Mouse (Mus musculus): Measurements from ENCODE around the gene Hoxc9.

Hoxc9 gene

DNA sequence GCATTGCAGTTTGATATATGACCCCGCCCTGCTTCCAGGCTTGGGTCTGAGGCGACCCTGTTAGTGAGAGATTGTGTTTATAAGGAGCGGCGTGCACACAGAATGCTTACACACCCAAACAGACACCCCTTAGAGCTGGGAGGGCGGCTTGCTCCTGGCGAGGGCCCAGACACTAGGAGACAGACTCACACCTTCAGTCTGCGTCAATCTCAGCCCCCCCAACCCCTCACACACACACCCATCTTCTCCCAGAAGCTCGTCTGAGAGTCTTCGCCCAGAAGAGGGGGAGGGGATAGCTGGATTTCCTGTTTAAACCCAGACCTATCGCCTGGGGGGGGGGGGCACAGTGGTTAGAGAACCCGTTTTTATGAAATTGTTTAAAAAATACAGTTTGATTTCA is 23.7 kb downstream of the Hoxc9 start:
- DNase-seq (ENCODE audit: low spot score in 2 of 2) = no peak

GRCm38 (mm10) chr15:103000501-103000901 is 24.3 kb downstream of the Hoxc9 start:
- no peak for DNase-seq (ENCODE audit: low spot score in 2 of 2)

DNA sequence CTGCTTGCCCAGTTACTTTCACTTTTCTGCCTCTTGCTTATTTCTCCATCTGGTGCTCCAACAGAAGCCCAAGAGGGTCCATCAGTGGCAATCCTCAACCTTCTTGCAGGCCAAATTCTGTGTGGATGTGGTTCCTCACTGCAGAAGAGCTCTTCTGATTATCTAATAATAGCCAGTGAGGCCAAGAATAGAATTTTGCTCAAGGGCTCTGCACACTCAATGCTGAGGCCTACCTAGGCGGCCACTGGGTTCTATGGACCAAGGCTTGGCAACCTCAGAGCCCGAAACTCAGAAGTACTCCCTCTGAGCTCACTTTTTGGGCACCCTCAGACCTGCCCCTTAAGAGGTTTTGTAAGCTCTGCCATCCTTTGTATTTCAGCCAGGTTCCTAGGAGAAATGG is 25.1 kb downstream of the Hoxc9 start:
- DNase-seq (ENCODE audit: low spot score in 2 of 2) = no peak

- DNase-seq (ENCODE audit: low spot score in 2 of 2) = no peak
These were observed 25.9 kb downstream of the Hoxc9 start for GRCm38 (mm10) chr15:103002156-103002555.

DNA sequence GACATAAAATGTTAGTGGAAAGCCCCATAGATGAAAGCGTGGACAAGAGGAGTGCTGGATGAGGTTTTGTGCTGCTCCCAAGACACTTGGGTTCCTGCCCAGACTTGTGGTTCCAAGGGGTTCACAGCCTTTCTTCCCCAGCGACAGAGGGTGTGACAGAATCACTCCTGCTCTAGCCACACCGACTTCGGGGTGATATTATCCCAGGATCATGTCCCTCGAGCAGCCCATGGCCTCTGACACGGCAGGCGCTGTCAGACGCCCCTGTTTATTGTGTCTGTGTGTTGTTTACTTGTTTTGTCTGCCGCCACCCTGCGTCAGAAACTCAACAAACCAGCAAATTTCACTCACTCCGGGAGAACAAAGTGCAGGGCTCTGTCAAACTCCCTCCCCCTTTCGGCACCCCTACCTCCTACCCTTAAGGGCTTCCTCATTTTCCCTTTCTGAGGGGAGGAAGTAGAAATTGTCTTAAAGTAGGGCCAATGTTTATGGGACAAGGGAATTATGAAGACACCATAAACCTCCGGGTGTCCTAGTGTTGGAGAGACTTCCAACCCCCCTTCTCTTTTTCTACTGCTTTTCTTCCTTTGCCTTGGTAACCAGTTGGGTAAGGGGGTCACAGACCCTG is 26.7 kb downstream of the Hoxc9 start:
- DNase-seq (ENCODE audit: low spot score in 2 of 2) = no peak

- DNase-seq (ENCODE audit: low spot score in 2 of 2) = no peak
These were observed 29.1 kb downstream of the Hoxc9 start for GRCm38 (mm10) chr15:103005308-103005707.

- DNase-seq (ENCODE audit: low spot score in 2 of 2) = no peak
These were observed 29.6 kb downstream of the Hoxc9 start for GRCm38 (mm10) chr15:103005797-103006196.

DNA sequence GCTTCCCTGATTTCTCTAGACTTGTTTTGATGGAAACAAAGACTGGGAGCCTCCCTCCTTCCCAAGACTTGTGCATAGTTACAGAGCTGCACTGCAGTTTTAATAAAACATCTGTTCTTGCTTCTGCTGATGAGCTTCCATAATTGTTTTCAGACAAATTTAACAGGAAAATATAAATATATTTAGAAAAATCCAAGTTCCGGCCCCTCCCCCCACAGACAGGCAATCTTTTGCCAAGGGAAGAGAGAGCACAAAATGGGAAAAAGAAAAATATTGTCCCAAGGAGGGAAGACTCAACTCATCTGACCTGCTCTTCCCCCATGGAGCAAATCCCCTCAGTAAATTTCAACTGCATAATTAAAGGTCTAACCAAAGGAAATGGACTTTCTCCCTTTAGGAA is 30.1 kb downstream of the Hoxc9 start:
- no peak for DNase-seq (ENCODE audit: low spot score in 2 of 2)

DNA sequence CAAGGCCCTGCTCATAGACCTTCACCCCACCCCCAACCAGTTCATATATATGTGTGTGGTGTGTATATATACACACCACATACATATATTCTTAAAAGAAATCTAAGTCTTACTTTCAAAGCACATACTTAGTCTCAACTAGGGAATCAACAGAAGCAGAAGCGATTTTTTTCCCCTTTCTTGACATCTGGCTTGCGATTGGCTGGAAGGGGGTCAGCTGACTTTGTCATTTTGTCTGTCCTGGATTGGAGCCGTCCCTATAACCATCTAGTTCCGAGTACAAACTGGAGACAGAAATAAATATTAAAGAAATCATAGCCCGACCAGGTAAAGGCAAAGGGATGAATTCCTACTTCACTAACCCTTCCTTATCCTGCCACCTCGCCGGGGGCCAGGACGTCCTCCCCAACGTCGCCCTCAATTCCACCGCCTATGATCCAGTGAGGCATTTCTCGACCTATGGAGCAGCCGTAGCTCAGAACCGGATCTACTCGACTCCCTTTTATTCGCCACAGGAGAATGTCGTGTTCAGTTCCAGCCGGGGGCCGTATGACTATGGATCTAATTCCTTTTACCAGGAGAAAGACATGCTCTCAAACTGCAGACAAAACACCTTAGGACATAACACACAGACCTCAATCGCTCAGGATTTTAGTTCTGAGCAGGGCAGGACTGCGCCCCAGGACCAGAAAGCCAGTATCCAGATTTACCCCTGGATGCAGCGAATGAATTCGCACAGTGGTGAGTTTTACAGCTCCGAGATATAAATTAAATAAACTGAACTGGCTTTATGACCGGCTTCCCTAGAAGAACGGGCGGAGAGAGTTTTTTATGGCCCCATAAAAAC is 33.2 kb downstream of the Hoxc9 start:
- DNase-seq (ENCODE audit: low spot score in 2 of 2) = no peak

GRCm38 (mm10) chr15:103010112-103010846 is 34.0 kb downstream of the Hoxc9 start:
- no peak for DNase-seq (ENCODE audit: low spot score in 2 of 2)

- no peak for DNase-seq (ENCODE audit: low spot score in 2 of 2)
These were observed 34.8 kb downstream of the Hoxc9 start for GRCm38 (mm10) chr15:103010847-103011555.

- no peak for DNase-seq (ENCODE audit: low spot score in 2 of 2)
These were observed 35.8 kb downstream of the Hoxc9 start for GRCm38 (mm10) chr15:103011928-103012486.

- no peak for DNase-seq (ENCODE audit: low spot score in 2 of 2)
These were observed 37.2 kb downstream of the Hoxc9 start for GRCm38 (mm10) chr15:103013238-103013984.

DNA sequence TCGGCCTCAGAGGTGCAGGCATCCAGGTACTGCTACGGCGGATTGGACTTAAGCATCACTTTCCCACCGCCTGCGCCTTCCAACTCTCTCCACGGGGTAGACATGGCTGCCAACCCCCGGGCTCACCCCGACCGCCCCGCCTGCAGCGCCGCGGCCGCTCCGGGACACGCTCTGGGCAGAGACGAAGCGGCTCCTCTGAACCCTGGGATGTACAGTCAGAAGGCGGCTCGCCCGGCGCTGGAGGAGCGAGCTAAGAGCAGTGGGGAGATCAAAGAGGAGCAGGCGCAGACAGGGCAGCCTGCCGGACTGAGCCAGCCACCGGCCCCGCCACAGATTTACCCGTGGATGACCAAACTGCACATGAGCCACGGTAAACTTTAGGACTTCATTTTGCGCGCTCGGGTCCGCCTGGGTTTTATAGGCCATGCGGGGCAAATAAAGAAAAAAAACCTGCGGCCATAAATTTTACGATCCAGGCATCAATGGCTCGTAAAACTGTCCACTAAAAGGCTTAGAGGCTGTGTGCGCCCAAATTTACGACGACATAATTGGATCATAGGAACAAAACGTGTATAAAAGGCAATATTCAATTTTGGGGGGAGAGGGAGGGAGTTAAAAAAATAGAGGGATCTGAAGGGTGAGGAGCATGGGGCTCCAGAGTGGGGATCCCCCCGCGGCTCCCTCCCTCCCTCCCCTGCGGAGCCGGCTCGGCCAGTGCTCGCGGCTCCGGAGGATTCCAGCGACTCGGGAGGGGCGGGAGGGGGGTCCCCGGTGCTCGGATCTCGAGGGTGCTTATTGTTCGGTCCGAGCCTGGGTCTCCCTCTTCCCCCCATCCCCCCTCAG is 38.1 kb downstream of the Hoxc9 start:
- DNase-seq (ENCODE audit: low spot score in 2 of 2) = no peak

- no peak for DNase-seq (ENCODE audit: low spot score in 2 of 2)
These were observed 38.8 kb downstream of the Hoxc9 start for GRCm38 (mm10) chr15:103015009-103015399.

- DNase-seq (ENCODE audit: low spot score in 2 of 2) = no peak
These were observed 39.3 kb downstream of the Hoxc9 start for GRCm38 (mm10) chr15:103015406-103016166.

GRCm38 (mm10) chr15:103018636-103019035 is 42.4 kb downstream of the Hoxc9 start, which contains the start of gene Hoxc4:
Hoxc4 (plus strand) TSS chr15:103018934.
- DNase-seq (ENCODE audit: low spot score in 2 of 2) = no peak

DNA sequence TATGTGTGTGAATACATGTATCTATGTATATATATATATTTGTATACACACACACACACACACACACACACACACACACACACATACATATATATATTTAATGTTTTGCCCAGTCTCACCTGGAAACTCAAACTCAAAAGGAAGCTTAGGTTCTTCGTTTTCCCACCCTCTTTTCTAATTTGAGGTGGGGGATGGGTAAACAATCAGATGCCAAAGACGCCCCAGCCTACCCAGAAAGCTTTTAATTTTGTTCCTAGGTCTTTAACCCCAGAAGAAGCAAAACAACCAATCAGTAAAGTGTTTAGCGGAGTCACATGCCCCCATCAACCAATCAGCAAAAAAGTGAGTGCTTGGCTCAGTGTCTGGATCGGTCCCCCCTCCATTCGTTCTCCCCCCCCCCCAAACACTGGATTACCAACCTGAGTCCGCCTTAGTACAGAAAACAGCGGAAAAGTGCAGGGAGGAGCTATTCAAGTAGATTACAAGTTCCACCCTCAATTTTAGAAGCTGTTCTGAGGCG is 44.7 kb downstream of the Hoxc9 start:
- DNase-seq (ENCODE audit: low spot score in 2 of 2) = no peak

GRCm38 (mm10) chr15:103021544-103021943 is 45.3 kb downstream of the Hoxc9 start:
- no peak for DNase-seq (ENCODE audit: low spot score in 2 of 2)

Data from left cerebral cortex, adult 9 months (tissue).